Mouse (Mus musculus): ENCODE data around the gene Nfyc. TPM values are rescaled to one million over a fixed set of nuclear protein-coding genes. Genes with fewer than 3 reads are reported as not detected.
A peak's percentile ranks its signal among the peaks of the same experiment; 100 is the strongest.

The Nfyc gene
- polyA plus RNA-seq, 1 experiment, result 43.7 TPM

DNA sequence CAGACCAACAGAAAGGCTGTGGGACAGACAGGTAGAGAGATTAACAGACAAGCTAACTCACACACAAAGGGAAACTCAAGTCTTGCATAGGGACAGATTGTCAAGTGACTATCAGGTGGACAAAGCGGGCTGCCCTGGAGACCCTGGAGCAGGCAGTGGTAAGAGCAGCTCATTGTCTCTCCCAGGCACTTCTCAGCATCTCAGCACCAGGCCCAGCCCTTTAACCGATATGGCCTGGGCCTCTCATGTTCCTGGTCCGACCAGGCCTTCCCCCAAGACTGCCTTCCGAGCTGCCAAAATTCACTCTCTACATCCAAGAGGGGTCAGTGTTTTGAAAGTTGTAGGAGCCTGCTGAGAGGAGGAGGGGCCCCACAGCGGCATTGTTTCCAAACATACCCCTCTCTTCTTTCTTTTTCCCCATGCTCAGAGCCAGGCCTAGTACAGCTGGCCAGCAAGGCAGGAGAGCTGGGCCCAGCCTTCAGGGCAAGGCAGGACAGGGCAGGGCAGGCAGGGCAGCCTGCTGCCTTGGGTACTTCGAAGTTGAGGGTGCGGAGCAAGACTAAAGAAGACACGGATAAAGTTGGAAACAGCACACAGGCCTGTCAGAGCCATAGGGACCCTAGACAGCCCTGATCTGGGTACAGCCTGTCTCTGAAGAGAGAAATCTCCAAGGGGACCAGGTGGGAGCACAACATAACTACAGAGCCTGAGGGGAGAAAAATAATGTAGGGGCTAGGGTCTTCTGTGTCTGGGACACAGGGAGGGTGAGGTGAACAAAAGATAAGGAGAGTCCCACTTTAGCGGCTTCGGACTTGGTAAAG lies 85.4 kb downstream of the Nfyc start:
- Histone ChIP-seq H3K4me1 (ENCODE audit: control insufficient read depth, insufficient read depth, low read length) (no peaks in the 10 kb centered on the region), H3K4me3 (replicated peaks; ENCODE audit: control insufficient read depth, low read depth, low read length) (no peak overlapping the region), H3K27ac (ENCODE audit: control insufficient read depth, insufficient read depth, low read depth, low read length, poor library complexity) (no peak overlapping the region)
- TF ChIP-seq CTCF (IDR thresholded peaks at IDR 0.05; ENCODE audit: control insufficient read depth, insufficient read depth, low read length), result no peak
- no peak for TF ChIP-seq POLR2A (IDR thresholded peaks at IDR 0.05; ENCODE audit: borderline replicate concordance, control insufficient read depth, low read depth, low read length)
- 68% methylated on average over 10 of the region's 10 CpGs for WGBS

DNA sequence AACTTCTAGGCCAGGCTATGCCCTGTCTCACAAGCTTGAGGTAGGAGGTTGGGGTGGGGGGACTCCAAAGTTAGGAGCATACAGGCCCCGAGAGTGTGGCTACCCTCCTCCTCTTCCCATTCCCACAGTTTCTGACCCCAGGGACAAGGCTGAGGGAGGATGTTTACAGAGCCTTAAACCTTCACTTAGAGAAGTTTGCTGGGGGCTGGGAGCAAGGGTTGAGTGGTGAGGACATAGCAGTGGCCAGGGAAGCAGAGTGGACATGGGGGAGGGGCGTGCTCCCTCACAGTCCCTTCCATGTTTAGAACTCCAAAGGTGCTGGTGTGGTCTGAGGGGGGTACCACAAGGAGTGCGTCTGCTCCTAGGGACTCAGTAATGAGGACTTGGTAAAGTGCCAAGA lies 87.7 kb downstream of the Nfyc start:
- TF ChIP-seq POLR2A (IDR thresholded peaks at IDR 0.05; ENCODE audit: borderline replicate concordance, control insufficient read depth, low read depth, low read length), result no peak
- no peak for TF ChIP-seq CTCF (IDR thresholded peaks at IDR 0.05; ENCODE audit: control insufficient read depth, insufficient read depth, low read length)
- H3K27ac ChIP-seq (ENCODE audit: control insufficient read depth, insufficient read depth, low read depth, low read length, poor library complexity), result no peak overlapping the region
- no peak overlapping the region for H3K4me3 ChIP-seq (replicated peaks; ENCODE audit: control insufficient read depth, low read depth, low read length)
- 73% methylated on average over 3 of the region's 3 CpGs for WGBS
- no peaks in the 10 kb centered on the region for H3K4me1 ChIP-seq (ENCODE audit: control insufficient read depth, insufficient read depth, low read length)

DNA sequence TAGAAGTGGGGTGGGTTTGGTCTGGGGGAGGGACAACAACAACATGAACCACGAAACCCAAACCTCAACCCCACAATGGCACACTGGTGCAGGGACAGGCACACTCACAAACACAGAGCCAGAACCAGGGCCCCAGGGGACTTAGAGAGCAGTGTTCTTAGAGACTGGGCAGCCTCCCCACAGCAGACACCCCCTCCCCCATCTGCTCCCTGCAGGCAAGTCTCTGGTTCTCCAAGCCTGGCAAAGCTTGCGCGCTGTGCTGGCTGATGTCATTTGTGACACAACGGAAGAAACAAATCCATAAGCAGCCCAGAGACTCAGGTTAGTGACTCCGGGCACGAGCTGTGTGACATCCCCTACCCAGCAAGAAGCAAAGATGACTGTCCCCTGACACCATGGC lies 90.1 kb downstream of the Nfyc start:
- 79% methylated on average over 6 of the region's 6 CpGs for WGBS
- H3K27ac ChIP-seq (ENCODE audit: control insufficient read depth, insufficient read depth, low read depth, low read length, poor library complexity), result no peak overlapping the region
- H3K4me3 ChIP-seq (replicated peaks; ENCODE audit: control insufficient read depth, low read depth, low read length), result no peak overlapping the region
- H3K4me1 ChIP-seq (ENCODE audit: control insufficient read depth, insufficient read depth, low read length), result no peaks in the 10 kb centered on the region
- TF ChIP-seq CTCF (IDR thresholded peaks at IDR 0.05; ENCODE audit: control insufficient read depth, insufficient read depth, low read length) (no peak), POLR2A (IDR thresholded peaks at IDR 0.05; ENCODE audit: borderline replicate concordance, control insufficient read depth, low read depth, low read length) (no peak)

DNA sequence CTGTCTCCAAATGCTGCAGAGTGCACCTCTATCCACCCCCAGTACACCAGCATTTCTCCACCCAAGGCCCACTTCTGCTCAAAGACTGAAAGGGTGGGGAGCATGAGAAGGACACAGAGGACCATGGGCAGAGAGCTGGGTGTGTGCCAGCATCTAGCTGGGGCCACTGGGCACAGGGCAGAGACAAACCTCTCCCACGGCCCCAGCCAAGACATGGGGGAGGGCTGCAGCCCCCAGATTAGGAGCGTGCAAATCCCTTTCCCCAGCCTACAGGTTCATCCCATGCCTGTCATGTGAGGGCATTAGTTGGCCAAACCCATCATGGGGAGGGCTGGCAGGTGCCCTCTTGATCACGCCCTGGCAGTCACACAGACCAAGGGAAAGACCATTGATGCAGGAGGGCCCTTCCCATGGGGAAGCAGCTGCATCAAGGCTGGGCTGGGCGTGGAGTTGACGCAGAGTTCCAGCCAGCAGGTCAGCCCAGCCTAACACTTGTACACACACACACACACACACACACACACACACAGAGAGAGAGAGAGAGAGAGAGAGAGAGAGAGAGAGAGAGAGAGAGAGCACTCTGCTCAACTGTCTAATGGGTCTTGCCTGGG lies 97.3 kb downstream of the Nfyc start:
- no peak overlapping the region for H3K27ac ChIP-seq (ENCODE audit: control insufficient read depth, insufficient read depth, low read depth, low read length, poor library complexity)
- TF ChIP-seq CTCF (IDR thresholded peaks at IDR 0.05; ENCODE audit: control insufficient read depth, insufficient read depth, low read length), result no peak
- no peak for TF ChIP-seq POLR2A (IDR thresholded peaks at IDR 0.05; ENCODE audit: borderline replicate concordance, control insufficient read depth, low read depth, low read length)
- H3K4me3 ChIP-seq (replicated peaks; ENCODE audit: control insufficient read depth, low read depth, low read length), result no peak overlapping the region
- no peaks in the 10 kb centered on the region; the same call in 1 of the 2 replicates for H3K4me1 ChIP-seq (ENCODE audit: control insufficient read depth, insufficient read depth, low read length)
- WGBS, result 70% methylated on average over 5 of the region's 5 CpGs

DNA sequence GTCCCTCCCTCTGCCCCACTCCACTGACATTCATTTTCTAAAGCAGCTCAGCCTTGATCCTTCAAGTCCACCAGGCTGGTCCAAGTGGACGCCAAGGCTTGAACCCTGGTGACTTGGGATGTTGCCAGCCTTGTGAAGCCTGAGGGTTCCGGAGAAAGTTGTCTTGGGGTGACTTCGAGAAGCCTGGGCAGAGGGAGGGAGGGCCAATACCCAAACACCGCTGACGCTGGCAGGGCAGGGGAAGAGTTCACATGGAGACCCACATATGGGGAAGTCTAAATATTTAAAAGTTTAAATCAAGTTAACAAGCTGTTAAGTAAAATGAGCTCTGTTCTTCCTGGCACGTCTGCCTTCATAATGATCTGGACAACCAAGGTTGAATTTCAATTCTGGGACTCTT lies 98.6 kb downstream of the Nfyc start:
- 65% methylated on average over 6 of the region's 6 CpGs for WGBS
- no peak overlapping the region for H3K27ac ChIP-seq (ENCODE audit: control insufficient read depth, insufficient read depth, low read depth, low read length, poor library complexity)
- H3K4me3 ChIP-seq (replicated peaks; ENCODE audit: control insufficient read depth, low read depth, low read length), result no peak overlapping the region
- no peak for TF ChIP-seq POLR2A (IDR thresholded peaks at IDR 0.05; ENCODE audit: borderline replicate concordance, control insufficient read depth, low read depth, low read length)
- TF ChIP-seq CTCF (IDR thresholded peaks at IDR 0.05; ENCODE audit: control insufficient read depth, insufficient read depth, low read length), result no peak
- no peaks in the 10 kb centered on the region; the same call in 1 of the 2 replicates for H3K4me1 ChIP-seq (ENCODE audit: control insufficient read depth, insufficient read depth, low read length)

DNA sequence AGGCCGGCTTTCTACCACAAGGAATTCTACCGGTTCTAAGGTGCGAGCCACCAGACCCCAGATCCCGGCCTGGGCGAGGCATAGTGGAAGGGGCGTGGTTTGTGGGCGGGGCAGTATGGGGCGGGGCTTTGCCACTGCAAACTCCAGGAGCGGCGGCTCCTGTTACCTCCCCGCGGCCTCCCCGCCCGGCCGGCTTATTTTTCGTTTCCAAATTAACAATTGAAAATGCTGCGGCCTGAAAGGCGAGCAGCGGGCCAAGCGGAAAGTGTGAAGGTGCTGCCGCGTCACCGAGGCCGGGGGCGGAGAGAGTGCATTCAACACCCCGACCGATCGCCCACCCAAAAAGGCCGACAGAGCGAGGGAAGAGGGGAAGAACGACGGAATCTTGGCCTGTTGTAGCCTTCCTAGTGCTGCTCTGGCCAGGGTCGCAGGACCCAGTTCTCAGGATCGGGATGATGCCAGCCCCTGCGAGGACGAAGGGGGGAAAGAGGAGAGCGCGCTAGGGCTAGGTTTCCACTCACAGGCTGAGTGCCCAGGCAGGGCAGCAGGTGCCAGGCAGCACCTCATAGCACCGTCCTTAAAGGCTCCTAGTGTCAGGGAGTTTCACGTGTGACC lies 100.2 kb downstream of the Nfyc start:
- H3K4me1 ChIP-seq (ENCODE audit: control insufficient read depth, insufficient read depth, low read length), result no peaks in the 10 kb centered on the region; the same call in 1 of the 2 replicates
- H3K27ac ChIP-seq (ENCODE audit: control insufficient read depth, insufficient read depth, low read depth, low read length, poor library complexity), result no peak overlapping the region
- TF ChIP-seq CTCF (IDR thresholded peaks at IDR 0.05; ENCODE audit: control insufficient read depth, insufficient read depth, low read length) (no peak), POLR2A (IDR thresholded peaks at IDR 0.05; ENCODE audit: borderline replicate concordance, control insufficient read depth, low read depth, low read length) (no peak)
- WGBS, result 1% methylated on average over 40 of the region's 40 CpGs
- H3K4me3 ChIP-seq (replicated peaks; ENCODE audit: control insufficient read depth, low read depth, low read length), result peak overlapping the region; percentile 61

DNA sequence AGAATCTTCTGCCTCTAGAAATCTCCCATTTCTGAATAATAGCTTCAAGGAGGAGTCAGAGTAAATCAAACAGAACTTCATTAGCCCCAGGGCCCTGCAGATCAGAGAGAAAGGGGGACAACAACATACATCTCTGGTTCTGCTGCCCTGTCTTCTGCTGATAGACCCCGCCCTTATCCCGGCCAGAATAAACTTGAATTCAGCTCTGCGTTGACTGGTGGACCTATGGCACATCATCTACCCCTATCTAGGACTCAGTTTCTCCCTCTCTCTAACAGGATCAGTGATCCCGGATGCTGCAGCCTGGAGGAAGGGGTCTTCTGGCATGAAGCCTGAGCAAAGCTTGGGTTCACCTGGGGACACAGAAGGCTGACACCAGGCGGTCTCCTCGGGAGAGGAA lies 100.8 kb downstream of the Nfyc start:
- Histone ChIP-seq H3K27ac (ENCODE audit: control insufficient read depth, insufficient read depth, low read depth, low read length, poor library complexity) (no peak overlapping the region), H3K4me3 (replicated peaks; ENCODE audit: control insufficient read depth, low read depth, low read length) (no peak overlapping the region), H3K4me1 (ENCODE audit: control insufficient read depth, insufficient read depth, low read length) (no peaks in the 10 kb centered on the region; the same call in 1 of the 2 replicates)
- TF ChIP-seq POLR2A (IDR thresholded peaks at IDR 0.05; ENCODE audit: borderline replicate concordance, control insufficient read depth, low read depth, low read length), result no peak
- no peak for TF ChIP-seq CTCF (IDR thresholded peaks at IDR 0.05; ENCODE audit: control insufficient read depth, insufficient read depth, low read length)
- WGBS, result 25% methylated on average over 6 of the region's 6 CpGs

DNA sequence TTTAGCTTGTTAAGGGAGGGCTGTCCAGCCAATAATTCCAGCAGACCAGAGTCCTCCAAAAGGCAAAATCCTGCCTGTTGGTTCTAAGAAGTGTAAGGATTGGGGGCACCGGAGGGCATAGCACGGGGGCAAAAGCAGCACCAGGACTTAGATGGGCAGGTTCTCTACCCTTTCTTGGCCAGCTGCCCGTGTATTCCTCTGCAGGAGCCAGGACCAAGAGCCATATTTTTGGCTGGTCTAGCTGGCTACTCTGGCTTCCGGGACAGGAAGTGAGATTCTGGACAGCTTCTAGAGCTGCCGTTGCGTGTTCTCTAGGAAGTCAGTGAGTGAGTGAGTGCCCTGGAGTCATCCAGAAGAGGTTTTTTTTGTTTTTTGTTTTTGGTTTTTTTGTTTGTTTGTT lies 101.2 kb downstream of the Nfyc start:
- TF ChIP-seq CTCF (IDR thresholded peaks at IDR 0.05; ENCODE audit: control insufficient read depth, insufficient read depth, low read length) (no peak), POLR2A (IDR thresholded peaks at IDR 0.05; ENCODE audit: borderline replicate concordance, control insufficient read depth, low read depth, low read length) (no peak)
- Histone ChIP-seq H3K4me3 (replicated peaks; ENCODE audit: control insufficient read depth, low read depth, low read length) (no peak overlapping the region), H3K27ac (ENCODE audit: control insufficient read depth, insufficient read depth, low read depth, low read length, poor library complexity) (no peak overlapping the region), H3K4me1 (ENCODE audit: control insufficient read depth, insufficient read depth, low read length) (no peaks in the 10 kb centered on the region; the same call in 1 of the 2 replicates)
- WGBS, result 44% methylated on average over 6 of the region's 6 CpGs

Data from bone marrow, adult 2 months (tissue).